Mouse (Mus musculus): ENCODE measurements around the gene Lgi1. TPM values are rescaled to one million over a fixed set of nuclear protein-coding genes. Genes with fewer than 3 reads are reported as not detected.

Lgi1 gene
- polyA plus RNA-seq, 1 experiment from 2014 or later: 1.6 TPM

- H3K36me3 ChIP-seq (ENCODE audit: insufficient read depth, low read length): no peaks in the 10 kb centered on the region
- no peak for DNase-seq (ENCODE audit: low spot score)
- H3K4me2 ChIP-seq (ENCODE audit: low read length): no peak overlapping the region
- no peak for TF ChIP-seq CTCF (IDR thresholded peaks at IDR 0.05; ENCODE audit: low read depth)
- no peak overlapping the region for H3K27ac ChIP-seq
- H3K27me3 ChIP-seq (ENCODE audit: insufficient read depth, low read length): no peaks in the 10 kb centered on the region
- WGBS: 73% methylated on average over 3 of the region's 3 CpGs
- no peak overlapping the region for H3K9ac ChIP-seq (ENCODE audit: low read depth, low read length)
- H3K9me3 ChIP-seq (replicated peaks; ENCODE audit: low read length): no peaks in the 10 kb centered on the region
- 0 out of 2 replicates have a peak, but pooled peaks cover 3% of the 10 kb centered on the region for H3K4me1 ChIP-seq (replicated peaks; ENCODE audit: insufficient read depth, low read length)
- no peak overlapping the region for H3K4me3 ChIP-seq (replicated peaks; ENCODE audit: low read depth, low read length)
- no peak for ATAC-seq (replicated peaks; ENCODE audit: low FRiP score, low read depth)
Measured at GRCm38 (mm10) chr19:38336553-38336952, 72.2 kb downstream of the Lgi1 start.

- H3K9ac ChIP-seq (ENCODE audit: low read depth, low read length): no peak overlapping the region
- H3K4me2 ChIP-seq (ENCODE audit: low read length): no peak overlapping the region
- WGBS: 77% methylated on average over 3 of the region's 3 CpGs
- no peak overlapping the region for H3K4me3 ChIP-seq (replicated peaks; ENCODE audit: low read depth, low read length)
- H3K27ac ChIP-seq: no peak overlapping the region
- H3K9me3 ChIP-seq (replicated peaks; ENCODE audit: low read length): no peaks in the 10 kb centered on the region
- no peak for DNase-seq (ENCODE audit: low spot score)
- H3K4me1 ChIP-seq (replicated peaks; ENCODE audit: insufficient read depth, low read length): 0 out of 2 replicates have a peak, but pooled peaks cover 3% of the 10 kb centered on the region
- no peak; the same call in 1 of the 2 replicates for ATAC-seq (replicated peaks; ENCODE audit: low FRiP score, low read depth)
- TF ChIP-seq CTCF (IDR thresholded peaks at IDR 0.05; ENCODE audit: low read depth): no peak
- no peaks in the 10 kb centered on the region for H3K27me3 ChIP-seq (ENCODE audit: insufficient read depth, low read length)
- no peaks in the 10 kb centered on the region for H3K36me3 ChIP-seq (ENCODE audit: insufficient read depth, low read length)
Measured at GRCm38 (mm10) chr19:38337332-38337731, 73.0 kb downstream of the Lgi1 start.

- Histone ChIP-seq H3K9ac (ENCODE audit: low read depth, low read length) (no peak overlapping the region), H3K4me3 (replicated peaks; ENCODE audit: low read depth, low read length) (no peak overlapping the region), H3K4me1 (replicated peaks; ENCODE audit: insufficient read depth, low read length) (0 out of 2 replicates have a peak, but pooled peaks cover 3% of the 10 kb centered on the region), H3K4me2 (ENCODE audit: low read length) (no peak overlapping the region), H3K27ac (no peak overlapping the region), H3K9me3 (replicated peaks; ENCODE audit: low read length) (no peaks in the 10 kb centered on the region), H3K36me3 (ENCODE audit: insufficient read depth, low read length) (no peaks in the 10 kb centered on the region), H3K27me3 (ENCODE audit: insufficient read depth, low read length) (no peaks in the 10 kb centered on the region)
- DNase-seq (ENCODE audit: low spot score) (peak; percentile 49), ATAC-seq (replicated peaks; ENCODE audit: low FRiP score, low read depth) (0 out of 2 replicates have a peak, but pooled peaks have one; percentile 43)
- WGBS: 19% methylated on average over 3 of the region's 3 CpGs
- no peak for TF ChIP-seq CTCF (IDR thresholded peaks at IDR 0.05; ENCODE audit: low read depth)
Measured at GRCm38 (mm10) chr19:38339734-38340133, 75.4 kb downstream of the Lgi1 start.

- H3K4me2 ChIP-seq (ENCODE audit: low read length): no peak overlapping the region
- no peak overlapping the region for H3K4me3 ChIP-seq (replicated peaks; ENCODE audit: low read depth, low read length)
- DNase-seq (ENCODE audit: low spot score): no peak
- 0 out of 2 replicates have a peak, but pooled peaks cover 3% of the 10 kb centered on the region for H3K4me1 ChIP-seq (replicated peaks; ENCODE audit: insufficient read depth, low read length)
- H3K9ac ChIP-seq (ENCODE audit: low read depth, low read length): no peak overlapping the region
- WGBS: 97% methylated on average over 1 of the region's 1 CpGs
- TF ChIP-seq CTCF (IDR thresholded peaks at IDR 0.05; ENCODE audit: low read depth): no peak
- no peak for ATAC-seq (replicated peaks; ENCODE audit: low FRiP score, low read depth)
- no peaks in the 10 kb centered on the region for H3K36me3 ChIP-seq (ENCODE audit: insufficient read depth, low read length)
- H3K27me3 ChIP-seq (ENCODE audit: insufficient read depth, low read length): no peaks in the 10 kb centered on the region
- no peaks in the 10 kb centered on the region for H3K9me3 ChIP-seq (replicated peaks; ENCODE audit: low read length)
- no peak overlapping the region for H3K27ac ChIP-seq
Measured at GRCm38 (mm10) chr19:38343246-38343645, 78.9 kb downstream of the Lgi1 start.

- H3K4me2 ChIP-seq (ENCODE audit: low read length): no peak overlapping the region
- TF ChIP-seq CTCF (IDR thresholded peaks at IDR 0.05; ENCODE audit: low read depth): no peak
- WGBS: 36% methylated on average over 13 of the region's 13 CpGs
- no peak overlapping the region for H3K4me3 ChIP-seq (replicated peaks; ENCODE audit: low read depth, low read length)
- DNase-seq (ENCODE audit: low spot score) (peak; percentile 34), ATAC-seq (replicated peaks; ENCODE audit: low FRiP score, low read depth) (no peak; the same call in 1 of the 2 replicates)
- H3K9ac ChIP-seq (ENCODE audit: low read depth, low read length): no peak overlapping the region
- no peaks in the 10 kb centered on the region for H3K9me3 ChIP-seq (replicated peaks; ENCODE audit: low read length)
- H3K4me1 ChIP-seq (replicated peaks; ENCODE audit: insufficient read depth, low read length): no peaks in the 10 kb centered on the region
- H3K36me3 ChIP-seq (ENCODE audit: insufficient read depth, low read length): no peaks in the 10 kb centered on the region
- no peak overlapping the region; the same call in 1 of the 2 replicates for H3K27ac ChIP-seq
- no peaks in the 10 kb centered on the region for H3K27me3 ChIP-seq (ENCODE audit: insufficient read depth, low read length)
Measured at GRCm38 (mm10) chr19:38348271-38349012, 84.1 kb downstream of the Lgi1 start.

GRCm38 (mm10) chr19:38349013-38349341 is 84.6 kb downstream of the Lgi1 start:
- no peak overlapping the region for H3K4me3 ChIP-seq (replicated peaks; ENCODE audit: low read depth, low read length)
- H3K9ac ChIP-seq (ENCODE audit: low read depth, low read length): no peak overlapping the region
- WGBS: 74% methylated on average over 5 of the region's 5 CpGs
- TF ChIP-seq CTCF (IDR thresholded peaks at IDR 0.05; ENCODE audit: low read depth): no peak
- H3K4me2 ChIP-seq (ENCODE audit: low read length): no peak overlapping the region
- H3K4me1 ChIP-seq (replicated peaks; ENCODE audit: insufficient read depth, low read length): no peaks in the 10 kb centered on the region
- no peak overlapping the region for H3K27ac ChIP-seq
- no peak for ATAC-seq (replicated peaks; ENCODE audit: low FRiP score, low read depth)
- H3K9me3 ChIP-seq (replicated peaks; ENCODE audit: low read length): no peaks in the 10 kb centered on the region
- no peaks in the 10 kb centered on the region for H3K36me3 ChIP-seq (ENCODE audit: insufficient read depth, low read length)
- no peaks in the 10 kb centered on the region for H3K27me3 ChIP-seq (ENCODE audit: insufficient read depth, low read length)
- no peak for DNase-seq (ENCODE audit: low spot score)
